Mouse (Mus musculus) thymus, postnatal 36 days (tissue): Measurements from ENCODE around the gene Mtor.

Experiments used
- DNase-seq, 2 experiments: peaks; one replicate each; pipeline ENCODE4 v3.0.0; 2022; ENCODE audit warnings: mixed read lengths in 2 of 2

The Mtor gene

GRCm38 (mm10) chr4:148601871-148602270 lies 153.5 kb downstream of the Mtor start:
- DNase-seq, result no peak

GRCm38 (mm10) chr4:148602357-148603120 lies 154.1 kb downstream of the Mtor start, which contains the start of gene Masp2:
Gene Masp2, plus strand, starts transcription at chr4:148602554.
- DNase-seq, result no peak

- no peak for DNase-seq
Observed at GRCm38 (mm10) chr4:148603376-148604139, 155.1 kb downstream of the Mtor start.

- DNase-seq, result no peak
Observed at GRCm38 (mm10) chr4:148604141-148604540, 155.7 kb downstream of the Mtor start.

GRCm38 (mm10) chr4:148604541-148605165 lies 156.2 kb downstream of the Mtor start:
- peak; percentile 67 to 69 for DNase-seq
